Mouse (Mus musculus): ENCODE results near the gene Arglu1. TPM values are rescaled to one million over a fixed set of nuclear protein-coding genes. Genes with fewer than 3 reads are reported as not detected.

Gene Arglu1
- total RNA-seq (2021): 100 to 1,000 TPM in 1 of 2 experiments, 10 to 100 TPM in 1; 74.8 to 112 TPM

DNA sequence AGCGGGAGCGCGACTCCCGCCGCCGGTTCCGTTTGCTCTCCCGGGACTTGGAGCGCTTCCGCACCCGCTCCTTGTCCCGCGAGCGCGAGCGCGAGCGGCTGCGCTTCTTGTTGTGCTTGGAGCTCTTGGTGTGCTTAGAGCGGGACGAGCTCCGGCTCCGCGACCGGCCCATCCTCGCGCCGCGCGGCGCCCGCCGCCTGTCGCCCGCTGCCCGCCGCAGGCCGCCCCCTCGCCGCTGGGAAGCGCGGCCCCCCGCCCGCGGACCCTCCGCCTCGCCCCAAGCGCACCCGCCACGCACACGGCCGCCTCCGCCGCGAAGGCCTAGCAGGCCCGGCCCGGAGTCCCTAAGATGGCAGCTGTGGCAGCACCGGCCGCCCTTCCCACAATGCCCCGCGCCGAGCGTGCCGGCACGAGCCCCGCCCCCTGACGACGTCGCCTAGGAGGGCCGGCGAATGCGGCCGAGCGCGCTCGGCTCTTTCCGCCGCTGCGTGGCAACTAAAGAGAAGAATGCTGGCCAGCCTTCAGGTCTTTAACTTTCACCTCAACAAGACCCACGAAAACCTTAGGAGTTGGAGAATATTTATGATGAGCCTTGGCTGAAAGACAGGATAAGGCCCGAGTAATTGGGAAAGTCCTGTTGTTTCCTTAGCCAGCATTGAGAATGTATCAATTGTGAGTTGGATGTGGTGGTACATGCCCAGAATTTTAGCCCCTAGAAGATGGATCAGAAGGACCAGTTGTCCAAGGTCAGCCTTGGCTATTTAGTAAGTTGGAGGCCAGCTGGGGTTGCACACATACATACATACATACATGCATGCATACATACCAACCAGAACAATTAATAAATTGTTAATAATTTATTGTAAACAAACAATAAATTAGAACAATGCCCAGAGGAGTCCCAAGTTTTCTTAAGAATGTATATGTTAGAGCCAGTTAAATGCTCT, at the start of gene Arglu1:
Arglu1 (minus strand) TSS at position 376 of the 947 bp plus-strand sequence.
- peak; percentile 95 to 96 for DNase-seq (ENCODE audit: low spot score in 2 of 2)
- intact Hi-C loops (cut with DNase I): no loop called here

DNA sequence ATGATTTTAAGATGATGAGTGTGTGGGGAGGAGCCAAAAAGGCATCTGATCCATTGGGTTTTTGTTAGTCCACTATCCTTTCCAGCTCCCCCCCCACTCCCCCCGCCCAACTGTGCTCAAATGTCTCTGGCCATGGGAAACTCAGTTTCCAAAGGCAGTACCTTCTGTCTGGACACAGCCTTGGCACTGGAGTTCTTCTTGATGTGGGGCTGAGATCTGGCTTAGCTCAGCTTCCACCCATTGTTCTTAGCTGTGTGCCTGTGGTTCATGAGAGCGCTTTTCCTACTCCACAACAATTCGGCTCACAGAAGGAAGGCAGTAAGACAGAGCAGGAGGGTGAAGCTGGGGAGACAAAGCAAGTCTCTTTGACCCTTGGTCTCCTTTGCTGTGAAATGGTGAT, 47.0 kb upstream of the Arglu1 start:
- DNase-seq (ENCODE audit: low spot score in 2 of 2): no peak
- intact Hi-C loops (cut with DNase I): no loop called here

DNA sequence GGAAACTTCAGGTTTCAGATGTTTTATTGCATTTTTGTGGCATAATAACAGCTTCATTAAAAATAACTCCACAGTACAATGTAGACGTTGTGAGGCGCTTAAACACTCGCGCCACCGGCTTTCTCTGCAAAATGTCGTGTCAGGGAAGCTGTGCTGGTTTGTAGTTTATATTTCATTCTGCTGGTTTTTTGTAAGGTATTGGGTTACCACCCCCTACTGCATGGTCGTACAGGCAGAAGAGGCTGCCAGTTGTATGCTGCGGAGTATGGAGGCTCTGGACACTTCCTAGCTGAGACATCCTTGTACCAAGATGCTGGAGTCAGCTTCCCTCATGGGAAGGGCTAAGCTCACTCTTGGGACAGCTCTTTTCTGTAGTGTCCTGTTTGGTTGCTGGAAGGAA, 46.5 kb upstream of the Arglu1 start:
- DNase-seq (ENCODE audit: low spot score in 2 of 2): no peak
- intact Hi-C loops (cut with DNase I): no loop called here

DNA sequence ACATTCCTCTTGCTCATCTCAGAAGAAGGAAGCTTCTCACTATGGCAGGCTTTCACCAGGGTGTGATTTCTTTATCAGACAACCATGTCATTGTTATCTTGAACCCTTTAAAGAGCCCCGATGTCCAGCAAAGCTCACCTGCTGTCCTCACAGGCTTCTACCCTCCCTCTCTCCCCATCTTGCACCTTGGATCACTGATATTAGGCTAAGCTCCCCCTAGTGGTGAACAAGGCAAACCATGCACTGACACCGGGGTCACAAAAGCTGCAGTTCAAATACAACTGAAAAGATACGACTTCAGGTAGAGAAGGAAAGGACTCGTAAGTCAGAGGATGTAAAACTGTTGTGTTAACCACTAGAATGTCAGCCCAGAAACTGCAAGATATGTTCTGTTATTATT, 43.5 kb upstream of the Arglu1 start:
- no peak for DNase-seq (ENCODE audit: low spot score in 2 of 2)
- intact Hi-C loops (cut with DNase I): no loop called here

DNA sequence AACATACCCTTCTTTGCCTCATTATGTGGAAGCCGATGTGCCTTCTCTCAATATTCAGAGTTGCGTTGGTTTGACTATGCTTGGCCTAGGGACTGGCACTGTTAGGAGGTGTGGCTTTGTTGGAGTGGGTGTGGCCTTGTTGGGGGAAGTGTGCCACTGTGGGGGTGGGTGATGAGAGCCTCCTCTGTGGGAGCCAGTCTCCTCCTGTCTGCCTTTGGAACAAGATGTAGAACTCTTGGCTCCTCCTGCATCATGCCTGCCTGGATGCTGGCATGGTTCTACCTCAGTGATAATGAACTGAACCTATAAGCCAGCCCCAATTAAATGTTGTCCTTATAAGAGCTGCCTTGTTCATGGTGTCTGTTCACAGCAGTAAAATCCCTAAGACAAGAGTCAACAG, 38.3 kb upstream of the Arglu1 start:
- intact Hi-C loops (cut with DNase I): no loop called here
- no peak for DNase-seq (ENCODE audit: low spot score in 2 of 2)

DNA sequence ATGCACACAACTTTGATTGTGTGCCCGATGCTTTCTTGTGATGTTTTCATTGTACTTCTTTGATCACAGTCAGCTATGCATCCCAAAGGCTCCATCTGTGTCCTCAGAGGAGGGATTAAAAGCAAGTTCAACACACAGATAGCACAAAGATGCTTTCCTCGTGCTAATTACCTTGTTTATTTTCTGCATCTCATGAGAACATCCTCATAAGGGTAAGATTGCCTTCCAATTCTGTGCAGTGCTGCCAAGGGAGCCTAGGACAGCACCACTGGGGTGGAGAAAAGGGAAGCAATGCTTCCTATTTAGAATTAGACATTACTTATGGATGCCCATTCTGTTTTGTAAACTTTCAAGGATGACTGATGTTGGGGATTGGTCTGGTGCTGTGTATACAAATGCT, 36.2 kb upstream of the Arglu1 start:
- no peak for DNase-seq (ENCODE audit: low spot score in 2 of 2)

DNA sequence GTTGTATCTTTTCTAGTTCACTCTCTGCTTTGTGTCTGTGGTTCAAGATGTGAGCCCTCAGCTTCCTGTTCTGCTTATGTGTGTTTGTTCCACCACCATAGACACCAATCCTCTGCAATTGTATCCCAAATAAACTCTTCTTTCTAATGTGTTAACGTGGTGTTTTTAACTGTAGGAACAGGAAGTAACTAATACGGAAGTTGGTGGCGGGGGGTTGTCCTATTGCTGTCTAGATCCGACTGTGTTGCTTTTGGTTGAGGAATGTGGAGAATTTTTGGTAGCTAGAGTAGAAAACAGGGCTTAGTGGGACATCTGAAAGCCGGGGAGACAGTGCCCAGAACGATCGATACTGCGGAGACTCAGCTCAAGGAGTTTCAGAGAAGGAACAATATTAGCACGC, 14.5 kb upstream of the Arglu1 start:
- intact Hi-C loops (cut with DNase I): no loop called here
- no peak for DNase-seq (ENCODE audit: low spot score in 2 of 2)

More for the DNA sequence above, 36.2 kb upstream of the Arglu1 start:
- intact Hi-C loops (cut with DNase I): no loop called here

DNA sequence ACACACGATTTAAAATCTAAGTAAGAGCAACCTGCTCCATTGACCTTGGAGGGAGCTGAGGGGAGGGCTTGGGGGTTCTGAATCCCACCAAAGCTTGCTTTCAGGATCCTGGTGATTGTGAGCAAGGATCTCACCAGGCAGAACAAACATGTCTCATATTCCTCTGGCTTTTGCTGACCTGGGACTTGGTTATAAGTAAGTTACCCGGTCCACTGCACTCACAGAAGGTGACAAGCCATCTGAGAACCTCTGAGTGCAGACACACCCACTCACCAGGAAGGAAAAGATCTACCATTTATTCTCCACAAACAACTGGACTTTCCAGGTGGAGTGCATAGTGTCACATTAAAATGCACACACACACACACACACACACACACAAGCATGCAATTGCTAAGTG, 13.3 kb upstream of the Arglu1 start:
- no peak for DNase-seq (ENCODE audit: low spot score in 2 of 2)
- intact Hi-C loops (cut with DNase I): no loop called here

DNA sequence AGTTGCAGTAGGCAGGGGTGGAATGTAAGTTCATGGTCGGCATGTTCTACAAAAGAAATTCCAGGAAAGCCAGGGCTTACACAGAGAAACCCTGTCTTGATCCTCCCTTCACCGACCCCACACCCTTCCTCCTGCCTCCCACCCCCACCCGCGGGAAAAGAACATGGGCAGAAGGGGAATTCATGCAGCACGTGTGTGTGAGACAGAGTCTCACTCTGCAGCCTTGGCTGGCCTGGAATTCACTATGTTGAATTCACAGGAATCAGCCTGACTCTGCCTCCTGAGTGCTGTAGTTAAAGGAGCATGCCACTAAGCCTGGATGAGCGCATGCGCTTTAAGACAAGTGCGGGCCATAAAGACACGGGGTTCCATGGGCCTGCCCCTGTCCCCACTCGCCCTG, 10.5 kb upstream of the Arglu1 start:
- intact Hi-C loops (cut with DNase I): no loop called here
- DNase-seq (ENCODE audit: low spot score in 2 of 2): no peak

DNA sequence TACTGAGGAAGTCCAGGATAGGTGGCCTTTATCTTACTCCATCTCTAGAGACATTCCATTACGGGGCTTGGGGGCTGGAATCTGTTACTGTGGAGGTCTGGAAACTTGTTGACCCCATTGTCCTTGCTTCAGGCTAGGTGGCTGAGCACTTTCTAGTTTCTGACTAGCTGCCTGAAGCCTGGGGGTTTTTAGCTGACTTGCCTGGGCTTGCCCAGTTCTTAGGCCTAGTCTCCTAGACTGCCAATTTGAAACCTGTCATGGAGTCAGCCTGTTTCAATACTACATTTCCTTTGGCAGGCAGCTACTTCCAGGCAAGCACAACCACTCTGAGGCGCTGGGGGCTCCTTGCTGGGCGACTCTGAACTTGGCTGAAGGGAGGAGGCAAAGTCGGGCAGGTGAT, 9.9 kb upstream of the Arglu1 start:
- no peak for DNase-seq (ENCODE audit: low spot score in 2 of 2)
- intact Hi-C loops (cut with DNase I): no loop called here

DNA sequence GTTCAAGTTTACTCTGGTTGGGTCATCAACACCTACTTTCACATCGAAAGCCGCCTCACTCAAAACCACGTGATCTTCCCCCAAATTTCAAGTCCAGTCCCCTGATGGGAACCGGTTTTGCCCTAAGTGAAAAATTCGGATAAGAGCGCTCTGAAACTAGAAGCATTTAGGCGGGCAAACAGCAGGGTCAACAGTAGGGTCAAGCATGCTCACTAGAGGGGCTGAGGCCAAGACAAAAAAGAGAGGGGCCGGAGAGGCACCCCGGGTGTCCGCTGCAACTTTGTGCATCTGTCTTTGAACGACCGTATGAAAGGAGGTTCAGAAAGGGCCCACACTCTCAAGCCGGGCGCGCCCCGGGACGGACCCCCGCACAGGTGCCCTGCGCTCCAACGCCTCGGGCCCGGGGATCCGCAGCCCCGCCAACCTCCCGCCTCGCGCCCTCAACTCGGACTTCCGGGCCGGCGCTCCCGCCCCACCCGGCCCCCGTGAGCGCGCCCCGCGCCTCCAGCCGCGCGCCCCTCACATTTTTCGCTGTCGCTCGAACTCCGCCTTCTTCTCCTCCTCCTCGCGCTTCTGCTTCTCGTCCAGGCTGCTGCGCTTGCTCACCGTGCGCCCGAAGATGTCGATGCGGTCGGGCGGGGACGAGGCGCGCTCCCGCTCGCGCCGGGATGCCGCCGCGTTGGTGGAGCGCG, 721 bp downstream of the Arglu1 start:
- peak; percentile 68 to 72 for DNase-seq (ENCODE audit: low spot score in 2 of 2)
- intact Hi-C loops (cut with DNase I): no loop called here

DNA sequence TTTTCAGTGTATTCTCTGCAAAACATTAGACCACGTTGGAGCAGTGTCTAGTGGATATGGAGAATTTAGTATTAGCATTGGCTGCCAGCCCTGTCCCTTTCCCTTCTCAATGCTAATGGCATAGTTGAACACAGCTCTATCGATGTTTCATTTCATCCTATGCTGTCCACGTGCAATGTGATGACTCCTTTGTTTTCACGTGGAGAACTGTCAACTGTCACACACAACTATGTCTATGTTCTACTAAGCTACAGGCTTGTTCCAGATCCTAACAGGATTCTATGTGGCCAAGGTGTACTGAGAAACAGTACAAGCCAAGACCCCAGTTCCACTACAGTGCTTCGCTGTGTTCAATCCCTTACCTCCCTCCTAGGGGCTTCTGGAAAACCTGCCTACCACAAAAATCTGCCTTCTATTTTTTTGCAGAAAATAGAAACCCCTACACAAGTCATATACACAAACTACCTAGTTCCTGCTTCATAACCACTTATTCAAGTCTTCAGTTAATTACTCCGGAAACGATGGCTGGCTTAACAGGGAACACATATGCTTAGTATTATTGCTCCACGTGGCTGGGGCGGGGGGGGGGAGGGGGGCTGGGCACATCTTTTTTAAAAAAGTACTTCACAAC, 1.4 kb downstream of the Arglu1 start:
- DNase-seq (ENCODE audit: low spot score in 2 of 2): no peak
- intact Hi-C loops (cut with DNase I): no loop called here

DNA sequence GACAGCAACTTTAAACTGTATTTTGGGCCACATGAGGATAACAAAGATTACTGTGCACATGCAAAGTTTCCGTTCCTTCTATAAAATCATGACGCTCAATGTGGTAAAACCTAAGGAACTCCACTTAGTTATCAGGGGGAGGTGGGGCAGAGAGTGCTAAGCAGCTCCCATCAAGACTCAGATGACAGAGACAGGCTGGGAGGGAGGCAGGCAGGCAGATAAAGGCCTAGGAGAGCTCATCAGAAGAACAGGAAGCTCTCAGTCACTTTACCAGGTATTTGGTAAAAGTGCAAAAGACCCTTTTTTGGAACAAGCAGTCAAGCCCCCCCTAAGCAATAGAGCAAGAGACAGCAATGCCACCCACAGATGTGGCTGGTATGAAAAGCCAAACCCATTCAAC, 4.8 kb downstream of the Arglu1 start:
- intact Hi-C loops (cut with DNase I): no loop called here
- no peak for DNase-seq (ENCODE audit: low spot score in 2 of 2)

DNA sequence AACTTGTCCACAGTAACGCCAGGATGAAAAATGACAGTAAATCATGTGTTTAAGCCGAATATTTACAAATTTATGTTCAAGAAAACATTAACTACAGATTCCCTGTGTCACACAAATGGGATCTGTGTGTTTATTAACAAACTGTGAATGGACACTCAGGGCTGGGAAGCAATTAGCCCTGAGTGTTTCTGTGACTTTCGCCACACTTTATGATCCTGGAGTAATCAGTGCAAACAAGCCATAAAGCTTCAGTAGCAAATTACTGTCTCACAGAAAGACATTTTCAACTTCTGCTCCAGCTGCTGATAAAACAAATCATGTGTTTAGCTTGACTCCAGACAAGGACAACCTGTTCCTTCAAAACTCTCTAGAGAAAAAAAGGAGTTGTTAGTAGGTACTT, 7.6 kb downstream of the Arglu1 start:
- intact Hi-C loops (cut with DNase I): no loop called here
- no peak for DNase-seq (ENCODE audit: low spot score in 2 of 2)

DNA sequence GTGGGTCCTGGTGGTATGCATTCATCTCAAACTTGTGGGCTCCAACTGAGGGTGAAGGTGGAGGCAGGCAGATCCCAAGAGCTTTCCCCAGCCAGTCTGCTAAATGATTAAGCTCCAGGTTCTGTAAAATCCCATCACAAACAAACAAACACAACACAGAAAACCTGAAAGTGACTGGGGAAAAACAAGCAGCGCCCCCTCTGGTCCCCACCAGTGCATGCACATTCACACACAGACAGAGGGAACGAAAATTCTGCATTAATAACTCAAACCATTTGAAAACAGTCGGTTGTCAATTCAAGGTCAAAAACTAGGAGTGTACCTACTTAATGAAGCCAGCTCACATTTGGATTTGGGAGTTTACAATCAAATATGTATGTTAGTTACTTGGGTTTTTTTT, 12.1 kb downstream of the Arglu1 start:
- intact Hi-C loops (cut with DNase I): no loop called here
- DNase-seq (ENCODE audit: low spot score in 2 of 2): no peak

DNA sequence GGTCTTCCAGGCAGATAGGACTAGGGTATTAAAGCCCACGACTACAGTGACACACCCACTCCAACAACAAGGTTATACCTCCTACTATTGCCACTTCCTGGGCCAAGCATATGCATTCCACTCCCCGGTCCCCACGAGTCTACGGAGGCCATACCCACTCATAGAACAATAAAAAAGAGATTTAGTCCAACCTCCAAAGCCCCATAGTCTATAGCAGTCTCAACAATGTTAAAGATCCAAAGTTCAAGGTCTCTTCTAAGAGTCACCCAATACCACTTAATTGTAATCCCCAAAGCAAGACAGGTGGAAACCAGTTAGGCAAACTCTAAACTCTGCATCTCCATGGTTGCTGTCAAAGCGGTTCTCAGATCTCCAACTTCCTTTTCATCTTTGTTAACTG, 15.5 kb downstream of the Arglu1 start:
- DNase-seq (ENCODE audit: low spot score in 2 of 2): no peak
- intact Hi-C loops (cut with DNase I): no loop called here

DNA sequence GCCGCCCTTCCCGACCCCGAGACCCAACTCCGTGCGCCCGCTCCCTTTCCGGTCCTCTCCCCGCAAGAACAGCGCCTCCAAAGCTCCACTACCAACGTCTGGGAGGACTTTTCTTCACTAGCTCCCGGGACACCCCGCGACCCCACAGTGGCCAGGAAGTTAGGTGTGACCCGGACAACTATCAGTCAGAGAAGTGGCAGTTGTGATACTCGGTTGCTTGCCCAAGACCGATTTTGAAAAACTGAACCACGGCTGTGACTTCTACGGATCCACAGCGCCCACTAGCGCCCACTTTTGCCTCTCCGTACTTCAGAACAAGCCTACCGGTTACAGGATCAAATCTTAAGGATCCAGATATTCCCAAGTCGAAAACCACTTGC, 28.6 kb downstream of the Arglu1 start:
- intact Hi-C loops (cut with DNase I): loop anchor here (2.0 to 5.0 kb wide), 2 partner anchors 331 to 511 kb away; no protein-coding TSS in a partner anchor
- peak; percentile 88 to 90 for DNase-seq (ENCODE audit: low spot score in 2 of 2)

DNA sequence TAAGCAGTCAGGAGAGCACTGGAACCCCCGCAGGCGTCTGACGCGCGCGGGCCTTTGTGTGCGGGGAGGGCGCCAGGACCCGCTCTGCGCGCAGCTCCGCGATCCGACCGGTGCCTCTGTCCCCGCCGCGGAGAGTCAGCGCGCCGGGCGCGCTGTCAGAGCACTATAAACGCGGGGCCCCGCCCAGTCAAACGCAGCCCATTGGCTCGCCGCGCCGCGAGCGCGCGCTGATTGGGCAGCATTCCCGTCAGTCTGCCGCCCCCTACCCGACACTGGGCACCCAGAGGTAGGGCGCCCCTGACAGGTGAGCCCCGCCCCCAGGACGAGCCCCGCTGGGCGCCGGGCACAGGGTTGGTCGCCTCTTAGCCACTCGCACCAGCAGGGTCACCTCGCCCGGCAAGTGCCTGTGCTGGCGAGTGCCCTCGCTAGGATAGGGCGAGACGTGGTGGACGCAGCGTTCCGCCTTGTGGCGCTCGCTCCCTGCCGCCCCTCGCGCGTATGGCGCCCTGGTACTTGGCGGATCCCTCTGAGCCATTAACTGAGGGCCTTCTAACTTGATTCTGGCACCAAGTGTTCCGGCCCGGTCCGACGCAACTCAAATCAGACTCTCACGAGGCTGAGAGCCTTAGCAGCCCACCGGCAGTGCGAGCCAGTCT, 29.1 kb downstream of the Arglu1 start, which contains the start of gene Efnb2:
Efnb2 (minus strand) TSS at position 140 of the 656 bp plus-strand sequence.
- DNase-seq (ENCODE audit: low spot score in 2 of 2): peak; percentile 97 to 98
- intact Hi-C loops (cut with DNase I): loop anchor here (2.0 to 5.0 kb wide), 2 partner anchors 332 to 511 kb away; no protein-coding TSS in a partner anchor

DNA sequence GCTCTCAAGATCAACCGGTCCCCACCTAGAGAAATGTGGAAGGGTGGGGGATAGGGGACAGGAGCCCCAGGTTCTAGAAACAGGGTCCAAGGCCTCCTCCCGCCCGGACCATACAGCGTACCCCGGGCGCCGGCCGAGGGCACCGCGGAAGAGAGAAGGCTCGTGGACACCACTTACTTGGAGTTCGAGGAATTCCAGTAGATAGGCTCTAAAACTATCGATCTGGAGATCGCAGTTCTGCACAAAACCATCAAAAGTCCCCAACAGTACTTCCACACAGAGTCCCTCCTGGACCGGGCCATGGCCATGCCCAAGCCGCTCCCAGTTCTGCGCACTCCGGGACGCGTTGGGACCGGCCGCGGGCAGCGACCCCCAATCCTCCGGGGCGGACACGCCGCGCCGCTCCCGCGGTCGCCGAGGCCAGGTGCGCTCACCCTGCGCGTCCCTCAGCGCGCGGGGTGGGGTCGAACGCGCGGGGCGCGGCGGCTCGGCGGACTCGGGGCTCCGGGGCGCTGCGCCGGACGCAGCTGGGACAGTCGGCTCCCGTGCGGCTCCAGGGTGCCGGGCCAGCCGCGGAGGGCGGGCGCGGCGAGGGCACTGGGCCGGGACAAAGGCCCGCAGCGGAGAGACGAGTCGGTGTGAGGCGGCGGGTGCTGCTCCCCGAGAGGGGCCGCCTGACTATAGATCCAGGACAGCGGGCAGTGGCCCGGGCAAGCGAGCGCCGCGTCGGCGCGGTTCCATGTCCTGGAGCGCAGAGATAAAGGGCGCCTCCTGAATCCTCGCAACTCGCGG, 29.8 kb downstream of the Arglu1 start:
- DNase-seq (ENCODE audit: low spot score in 2 of 2): no peak
- intact Hi-C loops (cut with DNase I): loop anchor here (2.0 to 5.0 kb wide), 2 partner anchors 332 to 512 kb away; no protein-coding TSS in a partner anchor
